Mouse (Mus musculus) midbrain, embryonic 14.5 days (tissue): Measurements from ENCODE around the gene Dennd1b. TPM values are rescaled to one million over a fixed set of nuclear protein-coding genes. Genes with fewer than 3 reads are reported as not detected.

Experiments
- ATAC-seq: fragments of 200-750 bp; cut with Nextera tagmentation; 2 replicates; pipeline ENCODE4 v1.8.0; 2017; ENCODE audit warnings: moderate number of reproducible peaks, moderate library complexity; ENCODE audit not compliant: low FRiP score, low TSS enrichment
- DNase-seq: peaks from one replicate; pipeline ENCODE4 v3.0.0-alpha.2; 2015
- H3K27ac ChIP-seq: fragments of 300-500 bp; sonication (generic); replicated peaks from 2 replicates; pipeline ENCODE4 v1.5.1; 2014; ENCODE audit warnings: mild to moderate bottlenecking, low read depth, low read length, moderate library complexity
- H3K27me3 ChIP-seq: fragments of 300-500 bp; sonication (generic); 2 replicates; pipeline ENCODE4 v1.6.1; 2014; ENCODE audit warnings: low read length, control low read depth, mixed read lengths; ENCODE audit not compliant: control insufficient read depth, insufficient read depth
- H3K36me3 ChIP-seq: fragments of 300-500 bp; sonication (generic); 2 replicates; pipeline ENCODE4 v1.6.1; 2014; ENCODE audit warnings: low read length, control low read depth; ENCODE audit not compliant: control insufficient read depth, insufficient read depth
- H3K4me1 ChIP-seq: fragments of 300-500 bp; sonication (generic); 2 replicates; pipeline ENCODE4 v1.6.1; 2014; ENCODE audit warnings: mild to moderate bottlenecking, antibody characterized with exemption, low read length, control low read depth; ENCODE audit not compliant: control insufficient read depth, insufficient read depth
- H3K4me2 ChIP-seq: fragments of 300-500 bp; sonication (generic); 2 replicates; pipeline ENCODE4 v1.6.1; 2014; ENCODE audit warnings: mild to moderate bottlenecking, low read length, moderate library complexity
- H3K4me3 ChIP-seq: fragments of 300-500 bp; sonication (generic); replicated peaks from 2 replicates; pipeline ENCODE4 v1.5.1; 2014; ENCODE audit warnings: low read depth, low read length
- H3K9ac ChIP-seq: fragments of 300-500 bp; sonication (generic); replicated peaks from 2 replicates; pipeline ENCODE4 v1.6.1; 2014; ENCODE audit warnings: mild to moderate bottlenecking, low read length, moderate library complexity
- H3K9me3 ChIP-seq: fragments of 300-500 bp; sonication (generic); 2 replicates; pipeline ENCODE4 v1.6.1; 2016; ENCODE audit warnings: low read length, control low read depth, mixed read lengths; ENCODE audit not compliant: control insufficient read depth
- WGBS: fragments of 180-500 bp; shearing (Covaris S2); extraction: QIAGEN DNeasy Blood & Tissue Kit; methylation state at CpG from one replicate; pipeline ENCODE4 v1.1.7; 2014; 5-methylcytosine and 5-hydroxymethylcytosine counted together
- polyA plus RNA-seq: library from polyadenylated mRNA; unstranded; fragments of >200 nt; fragmentation: Nextera tagmentation; extraction: Ambion mirVana; gene quantifications from 2 replicates; pipeline ENCODE4 v1.2.1, GENCODE M21; 2014

Dennd1b gene
- polyA plus RNA-seq, 1 experiment from 2014 or later = 15.0 TPM

GRCm38 (mm10) chr1:138984161-138984560 is 20.9 kb downstream of the Dennd1b start:
- Histone ChIP-seq H3K4me2 (no peak overlapping the region), H3K27ac (no peak overlapping the region), H3K9ac (no peak overlapping the region), H3K4me1 (peaks cover 5% of the 10 kb centered on the region; the same call in 1 of the 2 replicates), H3K27me3 (no peaks in the 10 kb centered on the region), H3K9me3 (no peaks in the 10 kb centered on the region), H3K4me3 (no peak overlapping the region), H3K36me3 (no peaks in the 10 kb centered on the region)
- DNase-seq = no peak
- WGBS = 92% methylated on average over 4 of the region's 4 CpGs
- ATAC-seq = no peak

GRCm38 (mm10) chr1:138992384-138993138 is 29.3 kb downstream of the Dennd1b start:
- Histone ChIP-seq H3K27ac (no peak overlapping the region), H3K36me3 (no peaks in the 10 kb centered on the region), H3K9ac (no peak overlapping the region), H3K9me3 (no peaks in the 10 kb centered on the region), H3K4me1 (no peaks in the 10 kb centered on the region), H3K4me2 (no peak overlapping the region), H3K27me3 (no peaks in the 10 kb centered on the region), H3K4me3 (no peak overlapping the region)
- 58% methylated on average over 5 of the region's 5 CpGs for WGBS
- DNase-seq (peak; percentile 28), ATAC-seq (no peak)

GRCm38 (mm10) chr1:138995621-138996380 is 32.6 kb downstream of the Dennd1b start:
- Histone ChIP-seq H3K9me3 (no peaks in the 10 kb centered on the region), H3K4me3 (no peak overlapping the region), H3K27me3 (no peaks in the 10 kb centered on the region), H3K27ac (no peak overlapping the region), H3K4me2 (no peak overlapping the region), H3K36me3 (no peaks in the 10 kb centered on the region), H3K9ac (no peak overlapping the region), H3K4me1 (peaks cover 5% of the 10 kb centered on the region)
- ATAC-seq (no peak), DNase-seq (peak; percentile 20)
- 69% methylated on average over 6 of the region's 6 CpGs for WGBS

GRCm38 (mm10) chr1:138996663-138997062 is 33.4 kb downstream of the Dennd1b start:
- 100% methylated on average over 2 of the region's 2 CpGs for WGBS
- Histone ChIP-seq H3K4me1 (peaks cover 14% of the 10 kb centered on the region), H3K4me2 (no peak overlapping the region), H3K27ac (no peak overlapping the region), H3K36me3 (no peaks in the 10 kb centered on the region), H3K4me3 (no peak overlapping the region), H3K27me3 (no peaks in the 10 kb centered on the region), H3K9me3 (no peaks in the 10 kb centered on the region), H3K9ac (no peak overlapping the region)
- no peak for DNase-seq
- ATAC-seq = no peak

GRCm38 (mm10) chr1:139000675-139001379 is 37.6 kb downstream of the Dennd1b start:
- H3K27ac ChIP-seq = peak overlapping the region; percentile 78
- H3K9me3 ChIP-seq = no peaks in the 10 kb centered on the region
- ATAC-seq (peak; percentile 79), DNase-seq (peak; percentile 73)
- H3K4me1 ChIP-seq = peaks cover 15% of the 10 kb centered on the region
- H3K36me3 ChIP-seq = no peaks in the 10 kb centered on the region
- H3K4me3 ChIP-seq = no peak overlapping the region
- H3K9ac ChIP-seq = peak overlapping the region; percentile 46
- peak overlapping the region; percentile 37 for H3K4me2 ChIP-seq
- H3K27me3 ChIP-seq = no peaks in the 10 kb centered on the region
- WGBS = 8% methylated on average over 9 of the region's 9 CpGs

GRCm38 (mm10) chr1:139003503-139003902 is 40.3 kb downstream of the Dennd1b start:
- no peak for DNase-seq
- Histone ChIP-seq H3K9me3 (no peaks in the 10 kb centered on the region), H3K4me1 (peaks cover 15% of the 10 kb centered on the region), H3K27ac (no peak overlapping the region), H3K36me3 (no peaks in the 10 kb centered on the region), H3K27me3 (no peaks in the 10 kb centered on the region), H3K9ac (no peak overlapping the region), H3K4me3 (no peak overlapping the region), H3K4me2 (no peak overlapping the region)
- no peak for ATAC-seq
- 92% methylated on average over 2 of the region's 2 CpGs for WGBS

- ATAC-seq (no peak), DNase-seq (no peak)
- no peaks in the 10 kb centered on the region for H3K9me3 ChIP-seq
- no peak overlapping the region for H3K9ac ChIP-seq
- no peak overlapping the region for H3K4me2 ChIP-seq
- no peak overlapping the region for H3K27ac ChIP-seq
- H3K27me3 ChIP-seq = no peaks in the 10 kb centered on the region
- H3K36me3 ChIP-seq = no peaks in the 10 kb centered on the region
- H3K4me3 ChIP-seq = no peak overlapping the region
- peaks cover 7% of the 10 kb centered on the region for H3K4me1 ChIP-seq
- WGBS = 76% methylated on average over 1 of the region's 1 CpGs
These were observed 42.8 kb downstream of the Dennd1b start for GRCm38 (mm10) chr1:139006000-139006399.

GRCm38 (mm10) chr1:139007475-139007874 is 44.2 kb downstream of the Dennd1b start:
- WGBS = 95% methylated on average over 3 of the region's 3 CpGs

More at GRCm38 (mm10) chr1:139007475-139007874, 44.2 kb downstream of the Dennd1b start:
- Histone ChIP-seq H3K27me3 (no peaks in the 10 kb centered on the region), H3K4me3 (no peak overlapping the region), H3K9ac (no peak overlapping the region), H3K4me2 (no peak overlapping the region), H3K27ac (no peak overlapping the region), H3K9me3 (no peaks in the 10 kb centered on the region), H3K36me3 (no peaks in the 10 kb centered on the region), H3K4me1 (no peaks in the 10 kb centered on the region)
- DNase-seq (no peak), ATAC-seq (no peak)
